Mouse (Mus musculus) liver, embryonic 12.5 days (tissue): ENCODE results near the gene Spata13. TPM values are rescaled to one million over a fixed set of nuclear protein-coding genes. Genes with fewer than 3 reads are reported as not detected.

Experiments used
- ATAC-seq: fragments of 200-750 bp; cut with Nextera tagmentation; 2 replicates; pipeline ENCODE4 v1.8.0; 2017; ENCODE audit warnings: moderate number of reproducible peaks, mild to moderate bottlenecking, moderate library complexity
- H3K27ac ChIP-seq: fragments of 300-500 bp; sonication (generic); 2 replicates; pipeline ENCODE4 v1.5.1; 2016; ENCODE audit warnings: mild to moderate bottlenecking
- H3K27me3 ChIP-seq: fragments of 300-500 bp; sonication (generic); replicated peaks from 2 replicates; pipeline ENCODE4 v1.6.1; 2016; ENCODE audit warnings: mild to moderate bottlenecking, moderate library complexity
- H3K36me3 ChIP-seq: fragments of 300-500 bp; sonication (generic); 2 replicates; pipeline ENCODE4 v1.6.1; 2016; ENCODE audit warnings: mild to moderate bottlenecking, moderate library complexity
- H3K4me1 ChIP-seq: fragments of 300-500 bp; sonication (generic); 2 replicates; pipeline ENCODE4 v1.6.1; 2016
- H3K4me2 ChIP-seq: fragments of 300-500 bp; sonication (generic); 2 replicates; pipeline ENCODE4 v1.6.1; 2016; ENCODE audit warnings: mild to moderate bottlenecking, moderate library complexity
- H3K4me3 ChIP-seq: fragments of 300-500 bp; sonication (generic); 2 replicates; pipeline ENCODE4 v1.5.1; 2016; ENCODE audit warnings: mild to moderate bottlenecking, moderate library complexity
- H3K9ac ChIP-seq: fragments of 300-500 bp; sonication (generic); 2 replicates; pipeline ENCODE4 v1.6.1; 2016; ENCODE audit warnings: mild to moderate bottlenecking, moderate library complexity
- H3K9me3 ChIP-seq: fragments of 300-500 bp; sonication (generic); replicated peaks from 2 replicates; pipeline ENCODE4 v1.6.1; 2016; ENCODE audit warnings: mild to moderate bottlenecking, moderate library complexity
- WGBS: fragments of 180-500 bp; shearing (Covaris S2); methylation state at CpG from one replicate; pipeline ENCODE4 v1.1.7; 2016; ENCODE audit not compliant: insufficient replicate concordance; 5-methylcytosine and 5-hydroxymethylcytosine counted together
- polyA plus RNA-seq: library from polyadenylated mRNA; unstranded; fragments of >200 nt; fragmentation: Nextera tagmentation; extraction: Ambion mirVana; gene quantifications from 2 replicates; pipeline ENCODE4 v1.2.1, GENCODE M21; 2016

Gene Spata13
- polyA plus RNA-seq, 1 experiment from 2014 or later = 20.6 TPM

DNA sequence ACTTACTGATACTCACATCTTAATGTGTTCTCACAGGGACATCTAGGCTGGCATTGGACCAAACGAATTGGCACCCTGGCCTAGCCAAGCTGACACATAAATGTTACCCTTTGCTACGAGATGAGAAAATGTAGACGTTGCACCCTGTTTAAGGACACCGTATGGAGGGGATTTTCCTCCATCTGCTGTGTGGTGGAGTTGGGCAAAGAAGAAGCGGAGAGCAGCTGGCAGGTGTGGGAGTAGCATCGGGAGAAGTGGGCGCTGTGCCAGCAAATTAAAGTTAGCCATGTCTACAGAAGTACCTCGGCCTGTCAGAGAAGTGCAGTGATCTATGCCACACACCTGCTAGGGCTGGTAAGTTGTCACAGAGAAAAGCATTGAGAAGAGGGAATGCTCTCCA is 25.7 kb downstream of the Spata13 start:
- no peak overlapping the region for H3K4me2 ChIP-seq
- no peaks in the 10 kb centered on the region for H3K27me3 ChIP-seq
- WGBS = 88% methylated on average over 8 of the region's 8 CpGs
- no peak overlapping the region for H3K27ac ChIP-seq
- H3K9ac ChIP-seq = no peak overlapping the region
- 0 out of 2 replicates have a peak, but pooled peaks cover 3% of the 10 kb centered on the region for H3K36me3 ChIP-seq
- H3K4me1 ChIP-seq = peaks cover 76% of the 10 kb centered on the region
- H3K4me3 ChIP-seq = no peak overlapping the region
- ATAC-seq = no peak
- no peaks in the 10 kb centered on the region for H3K9me3 ChIP-seq

DNA sequence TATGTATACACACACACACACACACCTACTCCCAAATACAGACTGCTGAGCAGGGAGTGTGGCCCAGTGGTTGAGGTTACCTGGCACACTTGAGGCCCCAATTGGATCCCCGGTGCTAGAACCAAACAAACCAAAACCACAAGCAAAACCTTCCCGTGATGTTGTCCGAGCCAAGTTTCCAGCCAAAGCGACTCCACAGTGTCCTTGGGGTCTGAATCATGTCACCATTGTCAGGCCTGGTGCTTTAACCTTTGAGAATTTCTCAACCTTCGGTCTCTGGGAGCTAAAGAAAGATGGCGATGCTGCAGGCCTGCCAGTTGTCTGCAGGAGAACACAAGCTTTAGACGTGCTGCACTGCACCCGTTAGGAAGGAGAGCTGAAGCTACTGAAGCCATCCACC is 26.8 kb downstream of the Spata13 start:
- 0 out of 2 replicates have a peak, but pooled peaks cover 4% of the 10 kb centered on the region for H3K27me3 ChIP-seq
- H3K27ac ChIP-seq = no peak overlapping the region
- WGBS = 85% methylated on average over 8 of the region's 8 CpGs
- H3K36me3 ChIP-seq = 0 out of 2 replicates have a peak, but pooled peaks cover 3% of the 10 kb centered on the region
- peaks cover 74% of the 10 kb centered on the region for H3K4me1 ChIP-seq
- no peaks in the 10 kb centered on the region for H3K9me3 ChIP-seq
- no peak overlapping the region for H3K4me2 ChIP-seq
- no peak for ATAC-seq
- H3K4me3 ChIP-seq = no peak overlapping the region
- no peak overlapping the region for H3K9ac ChIP-seq

DNA sequence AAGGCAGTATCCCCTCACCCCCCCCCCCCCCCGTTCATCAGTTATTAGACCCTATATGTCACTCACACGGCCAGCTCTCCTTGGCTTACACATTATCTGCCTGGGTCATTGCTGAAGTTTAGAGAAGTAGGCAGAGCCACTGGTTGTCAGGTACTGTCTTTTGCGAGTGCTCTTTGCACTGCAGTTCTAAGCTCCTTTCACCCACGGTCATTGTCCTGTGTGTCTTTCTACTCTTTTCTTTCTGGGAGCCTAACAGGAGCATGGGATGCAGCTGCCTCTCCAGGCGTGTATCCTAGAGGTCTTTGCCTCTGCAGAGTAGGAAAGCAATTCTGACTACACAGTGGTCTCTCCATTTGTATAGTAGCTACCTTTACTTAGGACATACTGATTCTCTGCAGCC is 27.5 kb downstream of the Spata13 start:
- Histone ChIP-seq H3K9me3 (no peaks in the 10 kb centered on the region), H3K36me3 (0 out of 2 replicates have a peak, but pooled peaks cover 3% of the 10 kb centered on the region), H3K27me3 (0 out of 2 replicates have a peak, but pooled peaks cover 5% of the 10 kb centered on the region), H3K4me3 (no peak overlapping the region), H3K4me1 (peaks cover 67% of the 10 kb centered on the region), H3K27ac (no peak overlapping the region), H3K9ac (no peak overlapping the region), H3K4me2 (no peak overlapping the region)
- ATAC-seq = no peak
- WGBS = 73% methylated on average over 5 of the region's 5 CpGs

DNA sequence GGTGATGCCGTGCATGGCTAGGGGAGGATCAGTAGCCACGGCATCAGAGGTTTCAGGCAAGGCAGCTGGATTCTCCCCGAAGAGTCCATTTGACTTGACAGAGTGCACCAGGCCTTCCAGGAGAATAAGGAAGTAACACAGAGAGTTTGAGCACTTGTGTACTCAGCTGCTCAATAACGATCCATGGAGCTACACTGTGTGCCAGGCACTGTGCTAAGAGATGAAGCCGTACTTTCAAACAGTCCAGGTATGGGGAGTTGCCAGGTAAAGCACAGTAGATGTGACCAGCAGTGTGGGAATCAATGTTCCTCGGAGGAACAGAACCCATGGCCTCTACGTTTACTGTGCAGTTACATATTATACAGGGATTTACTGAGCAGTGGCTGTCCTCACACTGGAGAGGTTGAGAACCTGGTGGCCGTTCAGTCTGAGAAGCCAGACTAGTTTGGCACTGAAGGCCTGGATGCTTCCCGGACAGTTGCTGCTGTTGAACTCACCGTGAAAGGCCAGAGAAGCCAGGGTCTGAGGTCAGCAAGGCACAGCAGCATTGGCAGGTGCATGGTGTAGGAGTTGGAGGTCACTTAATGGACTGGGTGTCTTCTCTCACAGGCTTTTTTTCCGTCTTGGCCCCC is 29.6 kb downstream of the Spata13 start:
- H3K4me3 ChIP-seq = no peak overlapping the region
- H3K4me1 ChIP-seq = peaks cover 48% of the 10 kb centered on the region
- no peak overlapping the region for H3K27ac ChIP-seq
- no peaks in the 10 kb centered on the region for H3K9me3 ChIP-seq
- 0 out of 2 replicates have a peak, but pooled peaks cover 3% of the 10 kb centered on the region for H3K36me3 ChIP-seq
- no peak overlapping the region for H3K4me2 ChIP-seq
- H3K9ac ChIP-seq = no peak overlapping the region
- 0 out of 2 replicates have a peak, but pooled peaks have one; percentile 25 for ATAC-seq
- 0 out of 2 replicates have a peak, but pooled peaks cover 5% of the 10 kb centered on the region for H3K27me3 ChIP-seq
- WGBS = 73% methylated on average over 11 of the region's 11 CpGs

DNA sequence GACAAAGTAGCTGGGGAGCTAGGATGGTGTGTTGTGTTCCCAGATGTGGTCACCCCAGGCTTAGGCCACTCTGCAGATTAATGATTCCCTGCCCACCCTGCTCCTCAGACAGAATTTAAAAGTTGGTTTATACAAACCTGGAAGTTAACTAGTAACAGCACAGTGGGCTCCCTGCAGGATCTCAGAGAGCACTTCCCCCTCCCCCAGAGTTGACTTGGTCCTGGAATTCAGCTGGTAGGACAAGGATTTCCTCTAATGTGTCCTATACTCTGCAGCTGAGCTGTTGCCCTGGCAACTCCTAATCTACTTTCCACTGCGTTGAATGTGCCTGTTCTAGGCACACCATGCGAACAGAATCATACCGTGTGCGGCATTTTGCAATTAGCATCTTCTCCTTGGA is 30.8 kb downstream of the Spata13 start:
- 62% methylated on average over 4 of the region's 4 CpGs for WGBS
- Histone ChIP-seq H3K36me3 (0 out of 2 replicates have a peak, but pooled peaks cover 3% of the 10 kb centered on the region), H3K4me2 (no peak overlapping the region), H3K4me1 (peaks cover 35% of the 10 kb centered on the region), H3K27ac (no peak overlapping the region), H3K27me3 (0 out of 2 replicates have a peak, but pooled peaks cover 5% of the 10 kb centered on the region), H3K4me3 (no peak overlapping the region), H3K9me3 (no peaks in the 10 kb centered on the region), H3K9ac (no peak overlapping the region)
- no peak for ATAC-seq

DNA sequence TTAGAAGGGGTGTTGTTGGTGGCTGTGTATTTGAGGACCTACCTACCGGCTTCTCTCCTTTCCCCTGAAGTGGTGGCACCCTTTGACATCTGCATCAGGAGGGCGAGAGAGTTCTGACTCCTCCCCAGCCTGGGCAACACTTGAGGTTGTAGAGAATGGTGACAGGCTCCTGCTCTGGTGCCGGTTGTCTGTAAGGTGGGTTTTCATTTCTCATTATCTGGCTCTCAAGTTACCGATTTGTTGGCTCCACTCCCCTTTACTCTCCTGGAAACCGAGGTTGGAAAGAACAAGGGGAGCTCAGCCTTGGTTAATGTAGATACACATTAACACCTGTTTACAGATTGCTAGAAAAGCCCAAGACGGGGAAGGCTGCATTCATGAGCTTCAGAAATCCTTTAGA is 31.5 kb downstream of the Spata13 start:
- no peak overlapping the region for H3K4me2 ChIP-seq
- H3K4me3 ChIP-seq = no peak overlapping the region
- no peak overlapping the region for H3K27ac ChIP-seq
- H3K36me3 ChIP-seq = 0 out of 2 replicates have a peak, but pooled peaks cover 3% of the 10 kb centered on the region
- peaks cover 34% of the 10 kb centered on the region for H3K4me1 ChIP-seq
- H3K27me3 ChIP-seq = 0 out of 2 replicates have a peak, but pooled peaks cover 5% of the 10 kb centered on the region
- H3K9ac ChIP-seq = no peak overlapping the region
- no peak for ATAC-seq
- no peaks in the 10 kb centered on the region for H3K9me3 ChIP-seq
- 59% methylated on average over 6 of the region's 6 CpGs for WGBS

DNA sequence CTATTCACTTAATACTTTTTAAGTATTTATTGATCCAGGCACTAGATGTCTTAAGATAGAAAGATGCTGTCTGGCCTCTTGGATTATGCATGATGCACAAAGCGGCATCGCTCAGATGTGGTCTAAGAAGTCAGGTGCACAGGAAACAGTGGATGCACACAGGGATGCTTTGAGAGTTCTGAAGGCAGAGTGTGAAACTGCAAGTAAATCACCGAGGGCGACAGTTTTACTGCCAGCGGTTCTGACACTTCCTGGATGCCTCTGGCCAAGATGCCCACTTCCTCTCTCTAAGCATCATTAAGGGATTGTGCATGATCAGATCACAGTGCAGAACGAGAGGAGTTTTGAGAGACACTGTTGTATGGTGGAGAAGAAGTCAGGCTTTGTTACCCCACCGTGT is 32.5 kb downstream of the Spata13 start:
- Histone ChIP-seq H3K9ac (no peak overlapping the region), H3K27me3 (0 out of 2 replicates have a peak, but pooled peaks cover 5% of the 10 kb centered on the region), H3K4me2 (no peak overlapping the region), H3K9me3 (no peaks in the 10 kb centered on the region), H3K36me3 (no peaks in the 10 kb centered on the region), H3K4me1 (peaks cover 28% of the 10 kb centered on the region), H3K4me3 (no peak overlapping the region), H3K27ac (no peak overlapping the region)
- WGBS = 50% methylated on average over 7 of the region's 7 CpGs
- no peak for ATAC-seq

DNA sequence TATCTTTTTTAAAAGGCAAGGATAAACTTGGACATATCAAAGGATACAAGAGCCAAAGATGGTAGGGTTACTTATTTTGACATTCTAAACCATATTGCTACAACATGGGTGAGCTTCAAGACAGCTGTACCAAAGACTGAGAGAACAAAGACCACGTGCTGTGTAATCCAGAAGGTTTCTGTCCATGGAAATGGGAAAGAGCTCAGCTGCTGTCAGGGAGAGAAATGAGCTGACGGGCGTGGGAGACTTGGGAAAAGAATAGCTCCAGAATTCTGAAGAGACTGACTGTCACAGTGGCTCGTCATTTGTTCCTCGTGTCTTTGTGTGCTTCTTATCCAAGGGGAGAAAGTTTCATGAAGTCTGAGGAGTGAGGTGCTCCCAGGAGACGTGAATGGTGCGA is 36.4 kb downstream of the Spata13 start:
- ATAC-seq = no peak
- no peaks in the 10 kb centered on the region for H3K9me3 ChIP-seq
- no peak overlapping the region for H3K27ac ChIP-seq
- no peaks in the 10 kb centered on the region for H3K36me3 ChIP-seq
- H3K27me3 ChIP-seq = 0 out of 2 replicates have a peak, but pooled peaks cover 5% of the 10 kb centered on the region
- WGBS = 69% methylated on average over 7 of the region's 7 CpGs
- H3K4me3 ChIP-seq = no peak overlapping the region
- no peak overlapping the region for H3K9ac ChIP-seq
- H3K4me2 ChIP-seq = no peak overlapping the region
- H3K4me1 ChIP-seq = peaks cover 9% of the 10 kb centered on the region

DNA sequence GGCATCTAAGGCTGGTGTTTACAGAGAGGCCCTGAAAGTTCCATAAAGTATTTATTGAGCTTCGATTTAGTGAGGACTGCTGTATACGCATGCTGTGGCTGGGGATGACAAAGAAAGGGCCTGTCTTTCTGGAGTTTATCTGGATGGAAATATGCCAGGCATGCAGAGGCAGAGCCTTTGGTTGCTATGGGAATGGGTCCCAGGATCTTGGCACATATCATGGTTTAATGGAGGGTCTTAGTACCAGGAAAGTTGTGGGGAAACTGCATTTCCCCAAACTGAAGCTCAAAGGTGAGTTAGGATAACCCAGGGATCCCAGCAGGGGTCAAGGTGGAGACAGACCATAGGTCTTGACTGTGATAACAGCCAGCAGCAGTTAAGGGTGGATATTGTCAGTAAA is 37.7 kb downstream of the Spata13 start:
- Histone ChIP-seq H3K36me3 (no peaks in the 10 kb centered on the region), H3K27me3 (no peaks in the 10 kb centered on the region), H3K9ac (no peak overlapping the region), H3K4me1 (peaks cover 7% of the 10 kb centered on the region; the same call in 1 of the 2 replicates), H3K27ac (no peak overlapping the region), H3K4me2 (no peak overlapping the region), H3K4me3 (no peak overlapping the region), H3K9me3 (no peaks in the 10 kb centered on the region)
- no peak for ATAC-seq
- 81% methylated on average over 2 of the region's 2 CpGs for WGBS

DNA sequence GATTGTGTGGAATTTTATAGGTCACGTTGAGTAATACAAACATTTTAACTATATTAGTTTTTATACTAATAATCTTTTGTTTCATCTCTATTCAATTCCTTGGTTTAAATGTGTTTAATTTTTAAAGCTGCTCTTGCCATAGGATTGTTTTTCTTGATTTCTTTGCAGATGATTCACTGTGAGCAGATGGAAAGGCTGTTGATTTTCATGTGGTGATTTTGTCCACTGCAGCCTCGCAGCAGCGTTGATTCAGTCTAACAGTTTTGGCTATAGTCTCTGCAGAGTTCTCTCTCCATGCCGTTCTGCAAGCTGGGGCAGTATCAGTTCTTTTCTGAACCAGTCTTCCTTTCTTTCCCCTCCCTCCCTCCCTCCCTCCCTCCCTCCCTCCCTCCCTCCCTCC is 41.9 kb downstream of the Spata13 start:
- ATAC-seq = no peak
- Histone ChIP-seq H3K4me1 (peaks cover 21% of the 10 kb centered on the region), H3K27ac (no peak overlapping the region), H3K9me3 (no peaks in the 10 kb centered on the region), H3K36me3 (no peaks in the 10 kb centered on the region), H3K4me3 (no peak overlapping the region), H3K4me2 (no peak overlapping the region), H3K9ac (no peak overlapping the region), H3K27me3 (no peaks in the 10 kb centered on the region)
- WGBS = 78% methylated on average over 4 of the region's 4 CpGs

DNA sequence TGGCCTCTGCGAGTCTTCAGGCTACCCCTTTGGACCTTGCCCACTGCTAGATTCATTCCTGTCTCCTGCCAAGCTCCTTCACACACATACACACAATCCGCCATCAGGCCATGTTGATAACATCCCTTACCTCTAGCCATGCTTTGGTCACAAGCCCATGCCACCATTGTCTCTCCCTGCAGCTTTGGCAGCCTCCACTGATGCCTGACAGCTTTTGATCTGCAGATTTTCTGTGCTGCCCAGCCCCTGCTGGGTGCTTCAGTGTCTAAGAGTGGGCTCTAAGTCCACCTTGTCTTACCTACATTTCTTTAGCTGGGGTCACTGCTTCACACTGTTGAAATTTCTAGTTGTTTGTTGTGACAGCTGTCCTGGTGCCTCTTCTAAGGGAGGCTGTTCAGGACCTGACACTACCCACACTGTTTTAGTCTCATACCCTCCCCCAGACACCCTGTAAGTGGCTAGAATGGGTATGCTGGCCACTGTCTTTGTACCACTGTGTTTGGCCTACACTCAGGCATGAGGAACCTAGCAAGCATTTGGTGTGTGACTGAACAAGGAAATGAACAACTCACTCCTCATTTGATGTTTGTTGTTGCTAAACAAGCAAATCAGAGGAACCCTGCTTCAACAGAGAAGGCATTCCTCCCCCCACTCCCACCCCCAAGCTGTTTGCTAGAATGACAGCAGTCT is 43.0 kb downstream of the Spata13 start:
- peaks cover 22% of the 10 kb centered on the region for H3K4me1 ChIP-seq
- H3K9me3 ChIP-seq = no peaks in the 10 kb centered on the region
- WGBS = 81% methylated on average over 2 of the region's 2 CpGs
- H3K27ac ChIP-seq = no peak overlapping the region
- H3K36me3 ChIP-seq = no peaks in the 10 kb centered on the region
- H3K27me3 ChIP-seq = no peaks in the 10 kb centered on the region
- no peak overlapping the region for H3K4me3 ChIP-seq
- H3K4me2 ChIP-seq = no peak overlapping the region
- H3K9ac ChIP-seq = no peak overlapping the region
- ATAC-seq = no peak

DNA sequence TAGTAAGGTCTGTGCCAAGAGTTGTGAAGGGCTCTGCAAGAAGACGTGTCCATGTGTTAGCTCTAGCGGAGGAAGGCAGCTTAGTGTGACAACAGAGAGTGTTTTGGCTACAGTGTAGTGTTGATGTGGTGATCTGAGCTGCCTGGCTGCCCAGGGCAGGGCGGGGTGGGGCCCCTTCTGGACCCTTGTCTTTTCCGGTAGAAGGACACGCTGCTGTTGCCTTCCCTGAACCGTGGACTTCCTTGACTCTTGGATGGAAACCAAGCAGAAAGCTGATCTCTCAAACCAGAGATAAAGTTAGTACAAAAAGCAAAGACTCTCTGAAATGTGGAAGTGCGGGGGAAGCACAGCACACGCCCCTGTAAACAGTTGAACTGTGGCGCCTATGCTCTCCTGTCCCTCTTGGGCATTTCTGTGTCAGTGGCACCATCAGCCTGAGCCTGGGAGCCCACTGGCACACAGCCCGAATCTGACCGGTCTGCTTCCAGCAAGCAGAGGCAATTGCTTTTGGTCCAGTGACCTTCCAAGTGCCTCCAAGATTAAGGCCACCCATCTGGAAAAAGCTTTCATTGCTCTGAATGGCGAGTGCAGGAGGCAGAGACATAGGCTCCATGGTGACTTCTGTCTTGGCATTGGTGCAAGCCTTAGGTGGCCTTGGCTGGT is 48.7 kb downstream of the Spata13 start:
- Histone ChIP-seq H3K9me3 (no peaks in the 10 kb centered on the region), H3K4me3 (no peak overlapping the region), H3K27me3 (no peaks in the 10 kb centered on the region), H3K4me1 (peaks cover 41% of the 10 kb centered on the region), H3K4me2 (no peak overlapping the region), H3K36me3 (no peaks in the 10 kb centered on the region), H3K27ac (no peak overlapping the region), H3K9ac (no peak overlapping the region)
- 47% methylated on average over 12 of the region's 12 CpGs for WGBS
- ATAC-seq = no peak
